Mouse (Mus musculus) frontal cortex, adult 2 months (tissue): ENCODE data around the gene Rtn4. TPM values are rescaled to one million over a fixed set of nuclear protein-coding genes. Genes with fewer than 3 reads are reported as not detected.
A peak's percentile ranks its signal among the peaks of the same experiment; 100 is the strongest.
"Not testable (repeated sequence)": the region's sequence is repeated elsewhere in the genome, so short reads cannot be mapped to it uniquely, and the experiment has no call there.

ENCODE experiments used
- DNase-seq, 2 experiments: peaks; one replicate each; pipeline ENCODE4 v3.0.0; 2022; ENCODE audit warnings: low spot score in 1 of 2; ENCODE audit errors: extremely low spot score in 1 of 2
- polyA plus RNA-seq: library from polyadenylated mRNA; depleted of rRNA; stranded (reverse); fragments of >200 nt; gene quantifications from 2 replicates; pipeline ENCODE4 v1.2.3, GENCODE M21; 2012

The Rtn4 gene
- polyA plus RNA-seq, 1 experiment = 624 TPM

DNA sequence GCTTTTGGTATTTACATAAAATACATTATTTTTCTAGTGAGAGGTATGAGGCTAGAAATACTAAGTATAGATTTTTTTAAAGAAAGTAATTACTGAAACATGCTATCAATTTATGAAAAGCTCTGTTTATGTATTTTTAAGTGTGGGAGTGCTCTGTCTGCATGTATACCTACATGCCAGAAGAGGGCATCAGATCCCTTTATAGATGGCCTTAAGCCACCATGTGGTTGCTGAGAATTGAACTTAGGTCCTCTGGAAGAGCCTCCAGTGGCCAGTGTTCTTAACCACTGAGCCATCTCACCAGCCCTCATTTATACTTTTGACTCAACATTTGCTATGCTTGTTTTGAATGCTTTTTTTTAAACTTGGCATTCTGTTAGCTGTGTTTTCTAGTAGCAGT is 16.8 kb downstream of the Rtn4 start:
- DNase-seq = no peak

DNA sequence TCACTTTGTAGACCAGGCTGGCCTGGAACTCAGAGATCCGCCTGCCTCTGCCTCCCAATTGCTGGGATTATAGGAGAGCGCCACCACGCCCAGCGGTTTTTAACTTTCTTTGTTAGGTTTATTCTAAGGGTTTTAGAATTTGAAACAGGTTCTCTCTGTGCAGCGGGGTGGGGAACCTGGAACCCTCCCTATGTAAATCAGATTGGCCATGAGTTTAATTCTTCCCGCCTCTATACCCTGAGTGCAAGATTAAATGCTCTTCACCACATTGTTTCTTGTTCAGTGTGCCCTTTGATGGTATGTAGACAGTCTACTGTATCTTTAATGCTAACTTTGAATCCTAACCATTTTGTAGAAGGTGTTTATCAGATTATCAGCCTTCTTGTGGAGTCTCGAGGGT is 21.4 kb downstream of the Rtn4 start:
- DNase-seq = no peak

DNA sequence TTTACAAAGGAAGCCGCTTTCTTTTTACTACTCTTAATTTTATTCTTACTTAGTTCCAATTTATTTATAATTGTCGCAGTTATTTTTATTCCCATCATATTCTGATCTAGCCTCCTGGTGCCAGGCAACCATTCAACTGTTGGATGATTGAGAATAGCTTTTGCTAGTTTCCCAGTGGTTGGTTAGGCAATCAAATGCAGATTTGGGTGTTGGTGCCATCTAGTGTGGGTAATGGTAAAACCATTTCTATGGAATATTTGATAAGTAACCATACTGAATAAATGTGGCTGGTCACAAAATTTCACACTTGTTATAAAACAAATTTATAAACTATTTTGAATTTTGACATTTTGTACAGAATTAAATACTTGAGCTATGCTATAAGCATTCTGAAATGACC is 22.0 kb downstream of the Rtn4 start:
- DNase-seq = peak in 1 of 2 experiments; percentile 71

DNA sequence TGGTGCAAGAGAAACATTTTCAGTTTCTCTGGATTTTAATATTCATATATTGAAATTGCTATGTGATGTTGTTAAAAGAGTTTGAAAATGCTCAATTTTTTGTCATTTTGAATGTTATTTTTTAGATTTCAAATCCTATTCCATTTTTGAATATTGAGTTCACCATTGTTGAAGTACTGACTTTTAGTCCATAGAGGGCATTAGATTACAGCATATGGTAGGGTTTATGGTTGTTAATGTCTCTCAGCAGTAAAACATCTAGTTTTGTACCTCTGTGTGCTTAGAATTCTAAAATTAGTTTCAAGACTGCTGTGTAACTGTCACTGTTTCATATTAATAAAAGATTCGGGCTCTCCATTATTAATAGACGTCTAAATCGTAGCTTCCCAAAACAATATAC is 22.8 kb downstream of the Rtn4 start:
- no peak for DNase-seq

DNA sequence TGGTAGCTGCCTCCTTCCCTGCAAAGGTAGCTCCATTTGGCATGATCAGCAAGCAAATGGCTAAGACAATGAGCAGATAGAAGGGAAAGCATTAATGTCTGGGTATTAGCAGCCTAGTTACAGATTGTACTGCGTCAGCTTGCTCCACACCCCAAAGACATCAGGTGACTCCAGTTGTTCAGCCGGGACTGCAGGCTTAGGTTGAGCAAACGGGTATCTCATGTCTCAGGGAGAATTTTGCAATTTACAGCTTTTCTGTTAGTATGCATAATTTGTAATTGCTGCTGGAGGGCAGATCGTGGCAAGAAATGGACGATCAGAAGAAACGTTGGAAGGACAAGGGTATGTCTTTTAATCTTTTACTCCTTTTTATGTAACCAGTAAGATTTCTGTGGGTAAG is 25.8 kb downstream of the Rtn4 start:
- peak; percentile 38 to 67 for DNase-seq

DNA sequence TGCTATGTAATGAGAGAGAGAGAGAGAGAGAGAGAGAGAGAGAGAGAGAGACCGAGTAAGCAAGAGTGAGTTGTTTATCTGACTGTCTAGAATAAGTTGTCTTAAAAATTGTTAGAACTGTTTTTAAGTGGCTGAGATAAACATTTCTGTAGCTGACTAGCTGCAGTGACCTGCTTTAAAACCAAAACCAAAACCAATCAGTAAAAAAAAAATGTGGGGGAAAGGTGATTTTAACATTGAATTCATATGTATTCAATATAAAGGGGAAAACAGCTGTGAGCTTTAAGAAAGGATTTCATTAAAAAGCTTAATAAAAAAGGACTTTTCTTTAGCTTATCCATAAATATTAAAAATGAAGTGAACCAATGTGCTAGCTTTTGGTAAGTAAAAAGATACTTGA is 26.9 kb downstream of the Rtn4 start:
- no peak for DNase-seq

DNA sequence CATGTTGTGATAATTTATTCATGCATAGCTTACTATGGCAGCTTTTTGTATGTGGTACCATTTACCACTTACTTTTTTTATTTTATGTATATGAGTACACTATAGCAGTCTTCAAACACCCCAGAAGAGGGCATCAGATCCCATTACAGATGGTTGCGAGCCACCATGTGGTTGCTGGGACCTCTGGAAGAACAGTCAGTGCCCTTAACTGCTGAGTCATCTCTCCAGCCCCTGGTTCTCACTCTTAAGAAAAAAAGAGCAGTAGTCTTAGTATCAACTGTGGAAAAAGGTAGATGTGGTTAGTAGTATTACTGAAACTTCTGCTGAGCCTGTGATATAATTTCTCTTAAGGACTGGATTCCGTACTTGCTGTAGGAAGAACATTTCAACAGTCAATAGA is 31.5 kb downstream of the Rtn4 start:
- no peak for DNase-seq

DNA sequence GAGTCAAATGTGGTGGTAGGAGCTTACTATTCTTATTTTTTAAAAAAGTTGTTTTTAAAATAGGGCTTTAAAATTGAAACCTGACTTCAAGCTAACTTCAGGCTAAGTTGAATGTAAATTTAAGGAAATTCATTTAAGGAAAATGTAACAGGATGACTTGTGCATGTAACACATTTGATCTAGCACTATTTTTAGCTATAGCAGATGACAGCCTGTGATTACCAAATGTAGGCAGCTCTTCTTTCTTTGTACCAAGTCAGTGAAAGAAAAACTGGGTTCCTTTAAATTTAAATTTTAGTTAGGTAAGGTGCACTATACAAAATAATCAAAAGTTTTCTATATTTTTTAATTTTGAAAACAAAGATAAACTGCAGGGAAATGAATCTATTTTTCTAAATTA is 32.4 kb downstream of the Rtn4 start:
- DNase-seq = peak in 1 of 2 experiments; percentile 53

DNA sequence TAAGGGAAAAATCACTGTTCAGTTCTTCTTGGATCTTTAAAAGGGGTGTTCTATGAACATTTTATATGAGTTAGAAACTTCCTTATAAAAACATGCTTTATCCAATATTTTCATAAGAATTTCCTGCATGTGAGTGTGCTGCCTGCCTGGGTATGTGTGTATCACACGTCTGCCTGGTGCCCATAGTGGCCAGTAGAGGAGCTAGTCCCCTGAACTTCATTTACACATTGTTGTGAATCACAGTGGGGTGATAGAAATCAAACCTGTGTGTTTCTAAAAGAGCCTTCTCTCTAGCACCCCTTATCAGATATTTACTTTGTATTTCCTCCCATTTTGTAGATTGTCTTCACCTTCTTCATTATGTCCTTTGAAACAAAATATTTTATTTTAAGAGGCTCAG is 32.9 kb downstream of the Rtn4 start:
- no peak for DNase-seq

DNA sequence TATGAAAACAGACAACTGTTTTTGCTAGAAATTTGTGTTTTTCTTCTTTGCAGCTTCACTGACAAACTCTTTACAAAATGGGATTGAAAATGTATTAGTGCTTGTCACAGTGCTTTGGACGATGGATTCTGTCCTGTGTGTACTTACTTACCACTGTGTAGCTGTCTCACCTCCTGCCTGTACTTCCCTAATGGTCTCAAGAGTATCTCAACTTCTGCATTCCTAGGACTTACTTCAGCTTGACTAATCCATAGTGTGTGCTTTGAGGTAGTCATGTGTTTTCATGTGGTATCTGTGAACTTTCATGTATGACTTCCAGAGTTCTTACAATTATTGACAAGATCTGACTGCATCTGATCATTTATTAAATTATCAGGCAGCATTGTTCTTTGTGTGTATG is 35.2 kb downstream of the Rtn4 start:
- no peak for DNase-seq

DNA sequence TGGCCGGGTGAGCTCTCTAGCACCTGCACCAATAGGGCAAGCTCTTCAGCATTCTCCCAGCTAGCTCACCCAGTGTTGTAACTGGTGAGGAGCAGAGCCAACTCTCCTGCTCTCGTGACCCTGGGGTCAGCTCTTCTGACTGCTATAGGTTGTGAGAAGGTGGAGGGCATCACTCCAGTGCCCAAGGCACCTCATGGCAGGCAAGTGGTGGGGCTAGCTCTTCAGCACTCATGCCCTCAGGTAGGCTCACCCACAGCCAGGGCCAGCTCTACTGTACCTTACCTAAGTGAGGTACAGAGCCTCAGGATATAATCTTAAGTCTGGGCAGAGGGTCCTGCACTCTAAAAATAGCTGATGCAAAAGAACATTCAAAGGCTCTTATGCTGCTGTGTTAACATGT is 47.0 kb downstream of the Rtn4 start:
- DNase-seq = no peak

DNA sequence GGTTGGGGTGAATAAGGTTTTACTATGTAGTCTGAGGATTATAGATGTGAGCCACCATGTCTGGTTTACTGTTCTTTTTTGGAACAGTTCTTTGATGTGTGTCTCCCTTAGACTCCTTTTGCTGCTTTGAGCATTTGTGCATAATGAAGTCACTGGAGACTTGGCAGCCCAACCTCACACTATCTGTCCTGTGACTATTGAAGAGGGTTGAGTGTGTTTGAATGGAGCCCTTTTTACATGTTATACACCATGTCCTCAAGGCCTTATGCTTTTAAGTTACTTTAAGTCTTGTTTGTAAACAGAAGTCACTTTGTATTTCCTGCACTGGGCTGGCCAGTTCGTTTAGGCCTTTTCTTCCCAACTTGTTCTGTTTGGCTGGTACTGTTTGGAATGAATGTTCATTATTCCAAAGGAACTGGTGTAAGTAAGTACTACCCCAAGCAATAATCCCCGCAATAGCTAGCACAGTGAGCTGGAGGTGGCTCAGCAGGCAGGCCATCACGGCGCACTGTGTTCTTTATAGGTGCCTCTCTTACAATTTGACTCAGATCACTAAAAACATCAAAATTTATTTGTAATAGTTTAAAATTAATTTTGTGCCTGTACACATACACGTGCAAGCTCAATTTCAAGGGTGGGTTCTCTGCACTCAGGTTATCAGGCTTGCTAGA is 52.1 kb downstream of the Rtn4 start:
- DNase-seq = no peak

DNA sequence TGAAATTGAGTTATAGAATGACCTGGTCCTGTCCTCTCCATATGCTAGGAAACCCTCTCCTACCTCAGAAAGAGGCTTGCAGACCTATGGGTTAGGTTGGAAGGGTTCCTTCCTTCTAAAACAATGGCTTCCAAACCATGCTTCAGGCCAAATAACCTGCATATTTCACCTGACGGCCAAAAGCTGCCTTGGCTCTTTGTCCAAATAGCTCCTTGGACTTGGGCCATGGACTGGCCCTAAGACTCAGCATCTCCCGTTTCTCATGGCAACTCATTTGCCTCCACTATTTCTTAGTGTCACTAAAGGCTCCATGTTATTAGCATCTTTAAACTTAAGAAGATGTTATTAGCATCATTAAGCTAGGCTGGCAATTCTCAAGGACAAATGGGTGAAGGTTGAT is 52.8 kb downstream of the Rtn4 start:
- DNase-seq = no peak

DNA sequence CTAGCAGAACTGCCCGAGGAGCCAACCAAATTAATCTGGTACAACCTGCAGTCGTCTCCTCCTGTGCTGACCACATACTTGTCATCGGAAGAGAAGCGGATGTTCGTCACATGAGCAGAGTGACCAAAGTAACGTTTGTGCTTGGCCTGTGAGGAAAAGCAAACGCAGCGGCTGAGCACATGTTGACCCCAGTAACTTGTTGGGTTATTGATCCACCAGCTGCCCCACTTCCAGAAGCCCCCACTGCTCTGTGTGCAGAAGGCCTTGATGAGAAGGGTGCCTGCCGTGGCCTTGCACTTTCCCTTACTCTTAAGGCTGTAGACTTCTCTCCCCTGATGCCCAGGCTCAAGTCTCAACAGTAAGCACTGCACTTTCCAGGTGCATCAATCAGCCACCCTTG is 53.5 kb downstream of the Rtn4 start:
- DNase-seq = no peak

DNA sequence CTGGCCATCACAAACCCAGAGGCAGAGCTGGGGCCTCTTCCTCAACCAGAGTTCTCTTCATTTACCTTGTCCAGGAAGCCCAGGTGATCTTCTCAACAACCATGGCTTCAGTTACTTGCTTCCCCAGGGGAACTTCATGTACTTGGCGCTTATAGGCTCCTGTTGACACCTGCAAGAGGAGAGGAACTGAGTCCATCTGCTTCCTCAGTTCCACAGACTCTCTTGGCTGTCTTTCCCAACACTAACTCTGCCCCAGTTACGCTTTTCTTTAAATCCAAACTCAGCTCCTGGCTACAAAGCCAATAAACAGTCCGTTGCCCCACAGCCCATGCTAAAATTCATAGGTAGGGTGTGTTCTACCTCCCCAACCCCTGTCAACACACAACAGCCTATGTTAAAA is 54.6 kb downstream of the Rtn4 start:
- DNase-seq = no peak

DNA sequence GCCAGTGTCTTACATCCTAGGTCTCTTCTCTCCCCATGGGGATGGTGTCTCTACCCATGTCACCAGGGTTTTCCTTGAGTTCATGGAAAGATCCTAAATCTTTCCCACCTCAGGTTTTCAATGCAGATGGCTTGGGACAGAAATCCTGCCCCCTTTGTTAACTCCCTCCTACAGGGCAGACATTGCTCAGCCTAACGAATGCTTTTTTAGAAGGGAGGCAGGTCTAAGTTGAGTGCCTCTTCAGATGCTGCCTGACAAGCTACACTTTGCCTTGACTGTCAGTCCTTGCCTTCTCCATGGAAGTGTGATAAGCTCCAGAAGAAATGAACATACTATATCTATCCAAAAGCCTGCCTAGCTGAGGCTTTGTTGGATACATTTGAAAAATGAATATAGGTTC is 55.1 kb downstream of the Rtn4 start:
- no peak for DNase-seq

DNA sequence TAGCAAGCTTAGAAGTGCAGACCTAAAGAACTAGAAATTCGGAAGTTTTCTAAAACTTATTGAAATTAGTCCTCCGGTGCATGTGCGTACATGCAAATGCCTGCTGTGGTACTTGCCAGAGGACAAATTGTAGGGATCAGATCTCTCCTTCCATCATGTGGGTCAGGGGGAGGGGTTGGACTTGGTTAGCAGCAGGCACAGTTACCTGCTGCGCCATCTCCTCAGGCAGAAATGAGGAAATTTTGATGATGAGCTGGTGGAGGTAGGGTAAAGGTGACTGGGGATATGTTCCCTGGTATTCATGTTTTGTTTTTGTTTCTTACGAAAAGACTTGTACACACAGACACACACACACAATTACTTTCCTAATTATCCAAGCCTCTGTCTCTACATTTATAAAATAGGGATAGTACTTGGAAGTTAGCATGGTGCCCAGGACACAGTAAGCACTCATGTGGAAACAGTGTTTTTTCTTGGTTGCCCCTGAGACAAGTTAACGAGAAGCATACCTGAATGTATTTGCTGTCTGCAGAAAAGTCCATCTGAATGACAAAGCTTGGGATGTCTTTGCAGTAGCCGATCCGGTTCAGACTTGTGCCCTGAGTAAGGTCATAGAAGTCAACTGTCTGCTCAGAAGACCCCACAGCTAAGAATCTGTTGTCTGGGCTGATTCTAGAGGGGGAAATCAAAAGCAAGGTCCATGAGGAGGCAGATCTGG is 56.2 kb downstream of the Rtn4 start:
- DNase-seq = no peak

DNA sequence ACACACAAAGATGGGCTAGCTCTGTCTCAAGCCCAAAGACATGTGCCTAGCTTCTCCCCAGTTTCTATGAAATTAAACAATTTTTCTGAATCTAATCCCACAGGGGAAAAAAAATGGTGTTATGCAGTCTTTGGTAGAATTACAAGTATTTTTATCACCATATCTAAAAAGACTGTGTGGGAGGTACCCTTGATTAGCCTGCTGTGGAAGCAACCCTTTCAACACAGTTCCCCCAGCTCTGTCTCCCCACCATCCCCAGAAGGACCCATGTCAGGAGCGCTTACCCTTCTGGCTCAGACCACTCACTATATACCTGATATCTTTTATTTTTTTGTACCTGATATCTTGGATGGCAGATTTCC is 56.7 kb downstream of the Rtn4 start:
- DNase-seq = no peak

DNA sequence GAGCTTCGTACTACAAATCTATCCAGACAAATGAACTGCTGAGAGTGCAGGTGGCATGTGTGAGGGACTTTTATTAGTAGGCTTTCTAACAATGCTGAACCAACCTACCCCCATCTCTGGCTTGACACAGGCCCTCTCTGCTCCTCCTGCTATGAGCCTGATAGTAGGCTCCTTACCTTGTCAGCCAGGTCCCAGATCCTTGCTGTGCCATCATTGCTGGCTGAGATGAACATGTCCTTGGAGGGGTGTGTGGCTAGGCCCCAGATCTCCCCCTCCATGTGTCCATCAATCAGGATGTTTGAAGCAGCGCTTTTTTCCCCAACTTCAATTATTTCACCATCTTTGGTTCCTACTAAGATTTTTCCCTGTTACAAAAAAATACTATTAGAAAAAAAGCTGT is 58.3 kb downstream of the Rtn4 start:
- no peak for DNase-seq

DNA sequence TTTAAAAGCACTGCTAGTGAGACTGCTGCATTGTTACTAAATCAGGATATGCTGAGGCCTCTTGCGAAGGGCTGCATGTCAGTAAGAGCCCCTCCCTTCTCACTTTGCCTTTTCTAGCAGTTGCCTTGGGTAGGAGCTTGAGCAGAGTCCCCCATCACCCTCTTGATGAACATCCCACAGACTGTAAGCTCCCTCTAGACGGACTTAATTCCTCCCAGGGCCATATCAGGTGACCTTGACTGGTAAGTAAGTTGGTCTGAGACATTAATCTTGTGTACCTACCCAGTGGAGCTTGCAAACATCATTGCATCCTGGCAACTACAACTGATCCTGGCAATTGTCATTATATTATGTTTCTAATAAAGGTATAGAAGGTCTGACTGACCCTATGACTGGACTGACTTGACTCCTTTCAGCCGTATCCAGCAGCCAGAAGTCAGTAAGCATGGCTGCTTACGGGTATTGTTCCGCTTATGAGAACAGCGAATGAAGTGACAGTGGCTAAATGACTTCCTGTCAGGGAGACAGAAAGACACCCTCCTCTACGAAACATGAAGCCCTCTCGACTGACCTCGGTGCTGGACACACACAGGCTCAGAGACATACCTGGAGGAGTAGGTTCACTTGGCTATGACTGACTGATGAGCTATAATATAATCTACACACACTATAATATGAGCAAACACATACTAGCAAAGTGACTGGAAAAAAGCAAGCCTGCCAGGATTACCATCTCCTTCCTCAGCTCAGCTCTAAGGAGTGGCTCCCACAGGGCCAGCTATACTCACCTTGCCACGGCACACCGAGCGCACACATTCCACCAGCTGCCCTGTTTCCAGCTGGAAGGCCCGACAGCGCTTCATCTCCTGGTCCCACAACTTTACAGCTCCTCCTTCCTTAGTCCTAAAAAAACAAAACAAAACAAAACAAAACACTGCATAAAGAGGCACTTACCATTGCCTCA is 59.2 kb downstream of the Rtn4 start:
- DNase-seq = no peak

DNA sequence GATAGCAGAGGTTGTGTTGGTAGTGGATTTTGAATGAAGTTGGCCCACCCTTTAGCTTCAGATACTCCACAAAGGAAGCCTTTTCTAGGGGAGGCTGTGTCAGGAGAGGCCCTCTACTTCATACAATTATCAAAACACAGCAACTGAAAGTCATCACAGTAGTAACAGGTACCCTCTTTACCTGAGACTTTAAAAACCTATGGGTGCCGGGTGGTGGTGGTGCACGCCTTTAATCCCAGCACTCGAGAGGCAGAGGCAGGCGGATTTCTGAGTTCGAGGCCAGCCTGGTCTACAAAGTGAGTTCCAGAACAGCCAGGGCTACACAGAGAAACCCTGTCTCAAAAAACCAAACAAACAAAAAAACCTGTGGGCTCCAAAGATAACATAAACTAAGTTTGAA is 63.3 kb downstream of the Rtn4 start:
- not testable (repeated sequence) for DNase-seq

DNA sequence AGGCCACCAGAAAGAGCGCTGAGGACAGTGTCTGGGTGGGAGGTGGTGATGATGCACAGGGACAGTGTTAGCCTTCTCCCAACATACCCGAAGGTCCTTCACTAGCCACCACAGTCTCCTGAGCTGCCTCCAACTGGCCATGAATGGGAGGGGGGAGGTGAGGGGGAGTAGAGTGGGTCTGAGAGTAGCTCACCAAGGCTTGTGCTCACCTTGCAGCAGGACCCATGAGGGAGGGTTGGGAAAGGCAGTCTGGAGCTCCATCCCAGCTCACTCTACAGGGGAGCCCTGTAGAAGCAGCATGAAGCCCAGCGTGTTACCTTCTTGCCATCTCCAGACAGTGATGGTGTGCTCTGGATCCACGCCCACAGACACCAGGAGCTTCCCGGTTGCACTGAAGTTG is 65.9 kb downstream of the Rtn4 start:
- no peak for DNase-seq
